Mouse (Mus musculus): Measurements from ENCODE around the gene Cnot6.

Cnot6 gene

GRCm38 (mm10) chr11:49713336-49714334, 1.1 kb upstream of the Cnot6 start:
- no peak for DNase-seq (ENCODE audit: low read depth in 1 of 2, low spot score in 2 of 2)

GRCm38 (mm10) chr11:49711981-49712554, 455 bp downstream of the Cnot6 start:
- peak in 1 of 2 experiments; percentile 13 for DNase-seq (ENCODE audit: low read depth in 1 of 2, low spot score in 2 of 2)

- DNase-seq (ENCODE audit: low read depth in 1 of 2, low spot score in 2 of 2), result no peak
These were observed 1.9 kb downstream of the Cnot6 start for GRCm38 (mm10) chr11:49710664-49711063.

GRCm38 (mm10) chr11:49707834-49708233, 4.7 kb downstream of the Cnot6 start:
- DNase-seq (ENCODE audit: low read depth in 1 of 2, low spot score in 2 of 2), result no peak

GRCm38 (mm10) chr11:49704804-49705203, 7.7 kb downstream of the Cnot6 start:
- no peak for DNase-seq (ENCODE audit: low read depth in 1 of 2, low spot score in 2 of 2)

- no peak for DNase-seq (ENCODE audit: low read depth in 1 of 2, low spot score in 2 of 2)
These were observed 10.5 kb downstream of the Cnot6 start for GRCm38 (mm10) chr11:49702014-49702413.

- DNase-seq (ENCODE audit: low read depth in 1 of 2, low spot score in 2 of 2), result no peak
These were observed 13.4 kb downstream of the Cnot6 start for GRCm38 (mm10) chr11:49699079-49699478.

GRCm38 (mm10) chr11:49697779-49698178, 14.7 kb downstream of the Cnot6 start:
- no peak for DNase-seq (ENCODE audit: low read depth in 1 of 2, low spot score in 2 of 2)

- DNase-seq (ENCODE audit: low read depth in 1 of 2, low spot score in 2 of 2), result no peak
These were observed 16.1 kb downstream of the Cnot6 start for GRCm38 (mm10) chr11:49696472-49696871.

- DNase-seq (ENCODE audit: low read depth in 1 of 2, low spot score in 2 of 2), result no peak
These were observed 16.8 kb downstream of the Cnot6 start for GRCm38 (mm10) chr11:49695695-49696094.

GRCm38 (mm10) chr11:49695013-49695412, 17.5 kb downstream of the Cnot6 start:
- DNase-seq (ENCODE audit: low read depth in 1 of 2, low spot score in 2 of 2), result no peak

- DNase-seq (ENCODE audit: low read depth in 1 of 2, low spot score in 2 of 2), result no peak
These were observed 28.1 kb downstream of the Cnot6 start for GRCm38 (mm10) chr11:49684237-49684973.

- no peak for DNase-seq (ENCODE audit: low read depth in 1 of 2, low spot score in 2 of 2)
These were observed 39.1 kb downstream of the Cnot6 start for GRCm38 (mm10) chr11:49673433-49673832.

GRCm38 (mm10) chr11:49665462-49665861, 47.1 kb downstream of the Cnot6 start:
- no peak for DNase-seq (ENCODE audit: low read depth in 1 of 2, low spot score in 2 of 2)

- no peak for DNase-seq (ENCODE audit: low read depth in 1 of 2, low spot score in 2 of 2)
These were observed 48.0 kb downstream of the Cnot6 start for GRCm38 (mm10) chr11:49664262-49665140.

- no peak for DNase-seq (ENCODE audit: low read depth in 1 of 2, low spot score in 2 of 2)
These were observed 49.2 kb downstream of the Cnot6 start, which contains the start of gene Scgb3a1 for GRCm38 (mm10) chr11:49663310-49663709. Gene Scgb3a1, plus strand, starts transcription at chr11:49663610.

- no peak for DNase-seq (ENCODE audit: low read depth in 1 of 2, low spot score in 2 of 2)
These were observed 50.2 kb downstream of the Cnot6 start for GRCm38 (mm10) chr11:49662292-49662780.

- no peak for DNase-seq (ENCODE audit: low read depth in 1 of 2, low spot score in 2 of 2)
These were observed 53.1 kb downstream of the Cnot6 start for GRCm38 (mm10) chr11:49659470-49659799.

GRCm38 (mm10) chr11:49658791-49659469, 53.6 kb downstream of the Cnot6 start:
- no peak for DNase-seq (ENCODE audit: low read depth in 1 of 2, low spot score in 2 of 2)

- DNase-seq (ENCODE audit: low read depth in 1 of 2, low spot score in 2 of 2), result no peak
These were observed 54.5 kb downstream of the Cnot6 start for GRCm38 (mm10) chr11:49658065-49658464.

All from monocyte, adult 2 months (primary cell).